ENCODE assay signal across 10 mouse cellular contexts in genomic region chr2:178303453-178304187, GRCm38 (mm10).
DNase-seq lines count a peak whose midpoint lies in the region; ATAC-seq lines count a peak whose summit lies in the region.
"Had no signal": no experiment of that assay in that cellular context is flagged by ENCODE, and none has a peak within 500 bp of the region (broad histone marks: within the 10 kb centered on the region; RNA-seq: fewer than 3 reads in every experiment).

No protein-coding gene starts in this region.

- H3K9ac ChIP-seq in limb, embryonic 15.5 days = no peak overlapping the region

- H3K4me2 ChIP-seq in limb, embryonic 15.5 days = no peak overlapping the region

- 76% methylated on average over 8 of the region's 8 CpGs for WGBS in forebrain, embryonic 10.5 days
- WGBS in hindbrain, embryonic 10.5 days = 51% methylated on average over 8 of the region's 8 CpGs
- 74% methylated on average over 8 of the region's 8 CpGs for WGBS in limb, embryonic 15.5 days

- H3K4me1 ChIP-seq in forebrain, embryonic 10.5 days = peaks cover 29% of the 10 kb centered on the region
- H3K4me1 ChIP-seq in hindbrain, embryonic 10.5 days (replicated peaks) = peaks cover 29% of the 10 kb centered on the region
- no peaks in the 10 kb centered on the region for H3K4me1 ChIP-seq in limb, embryonic 15.5 days

- no peak overlapping the region for H3K4me3 ChIP-seq in forebrain, embryonic 10.5 days
- no peak overlapping the region for H3K4me3 ChIP-seq in hindbrain, embryonic 10.5 days
- H3K4me3 ChIP-seq in limb, embryonic 15.5 days = no peak overlapping the region

- H3K36me3 ChIP-seq in forebrain, embryonic 10.5 days (replicated peaks) = no peaks in the 10 kb centered on the region
- H3K36me3 ChIP-seq in hindbrain, embryonic 10.5 days = no peaks in the 10 kb centered on the region
- no peaks in the 10 kb centered on the region for H3K36me3 ChIP-seq in limb, embryonic 15.5 days

- DNase-seq in forebrain, embryonic 10.5 days (ENCODE audit: extremely low spot score, low spot score) = peak; percentile 17
- peak; percentile 54 for DNase-seq in hindbrain, embryonic 10.5 days (ENCODE audit: low spot score)
- DNase-seq in right cerebral cortex, adult 18-20 months = peak; percentile 62
- no peak for DNase-seq in adrenal gland, adult 8-10 months
- no peak for DNase-seq in urinary bladder, adult 18-20 months (ENCODE audit: low spot score in 2 of 2)
- no peak for DNase-seq in gastrocnemius, postnatal 36 days
- DNase-seq in cerebellum, postnatal 25 days = no peak
- DNase-seq: heart, postnatal 36 days; thymus, postnatal 36 days had no signal

- intact Hi-C loops in gastrocnemius, postnatal 36 days (cut with DNase I) = no loop called here

- ATAC-seq in limb, embryonic 15.5 days (ENCODE audit: insufficient number of reproducible peaks, low FRiP score, low TSS enrichment, low read depth) = 0 out of 2 replicates have a peak, but pooled peaks have one; percentile 25

- H3K27me3 ChIP-seq in forebrain, embryonic 10.5 days (ENCODE audit: poor library complexity, severe bottlenecking) = no peaks in the 10 kb centered on the region
- no peaks in the 10 kb centered on the region for H3K27me3 ChIP-seq in hindbrain, embryonic 10.5 days (ENCODE audit: insufficient read depth, poor library complexity, severe bottlenecking)
- no peaks in the 10 kb centered on the region for H3K27me3 ChIP-seq in limb, embryonic 15.5 days

- no peaks in the 10 kb centered on the region for H3K9me3 ChIP-seq in forebrain, embryonic 10.5 days
- no peaks in the 10 kb centered on the region for H3K9me3 ChIP-seq in hindbrain, embryonic 10.5 days
- no peaks in the 10 kb centered on the region for H3K9me3 ChIP-seq in limb, embryonic 15.5 days

- H3K27ac ChIP-seq in forebrain, embryonic 10.5 days = peak overlapping the region; percentile 48; the same call in 1 of the 2 replicates
- peak overlapping the region; percentile 81 for H3K27ac ChIP-seq in hindbrain, embryonic 10.5 days
- H3K27ac ChIP-seq in limb, embryonic 15.5 days = no peak overlapping the region

Comparison
In these comparisons a context has a peak if more than half of its experiments do, and no peak if none do; other contexts are left out.
1. DNase-seq: peak in forebrain, embryonic 10.5 days (single experiment), hindbrain, embryonic 10.5 days (single experiment) and right cerebral cortex, adult 18-20 months (single experiment); none in adrenal gland, adult 8-10 months (single experiment), urinary bladder, adult 18-20 months (0 of 2), gastrocnemius, postnatal 36 days (0 of 2) and cerebellum, postnatal 25 days (0 of 2).